Mouse (Mus musculus): ENCODE measurements around the gene Chd5.

Chd5 gene

GRCm38 (mm10) chr4:152317631-152318033 is 20.8 kb upstream of the Chd5 start:
- DNase-seq (ENCODE audit: low spot score) = no peak

GRCm38 (mm10) chr4:152318517-152319234 is 19.8 kb upstream of the Chd5 start, which contains the start of gene Rnf207:
TSS of gene Rnf207 (minus strand) at chr4:152318993.
- DNase-seq (ENCODE audit: low spot score) = peak; percentile 67

GRCm38 (mm10) chr4:152321464-152321863 is 17.0 kb upstream of the Chd5 start:
- DNase-seq (ENCODE audit: low spot score) = no peak

GRCm38 (mm10) chr4:152324641-152325562 is 13.5 kb upstream of the Chd5 start:
- DNase-seq (ENCODE audit: low spot score) = no peak

- peak; percentile 99 for DNase-seq (ENCODE audit: low spot score)
Observed at GRCm38 (mm10) chr4:152325574-152326411, 12.7 kb upstream of the Chd5 start, which contains the start of gene Rpl22. TSS of gene Rpl22 (plus strand) at chr4:152325742.

- no peak for DNase-seq (ENCODE audit: low spot score)
Observed at GRCm38 (mm10) chr4:152326543-152326942, 11.9 kb upstream of the Chd5 start.

GRCm38 (mm10) chr4:152328691-152329090 is 9.8 kb upstream of the Chd5 start:
- DNase-seq (ENCODE audit: low spot score) = peak; percentile 65

- DNase-seq (ENCODE audit: low spot score) = peak; percentile 88
Observed at GRCm38 (mm10) chr4:152332952-152333351, 5.5 kb upstream of the Chd5 start.

GRCm38 (mm10) chr4:152333587-152333986 is 4.9 kb upstream of the Chd5 start:
- no peak for DNase-seq (ENCODE audit: low spot score)

- no peak for DNase-seq (ENCODE audit: low spot score)
Observed at GRCm38 (mm10) chr4:152337772-152338171, 679 bp upstream of the Chd5 start.

- DNase-seq (ENCODE audit: low spot score) = no peak
Observed at GRCm38 (mm10) chr4:152339293-152339790, 891 bp downstream of the Chd5 start.

GRCm38 (mm10) chr4:152340584-152341284 is 2.3 kb downstream of the Chd5 start:
- no peak for DNase-seq (ENCODE audit: low spot score)

- DNase-seq (ENCODE audit: low spot score) = peak; percentile 81
Observed at GRCm38 (mm10) chr4:152343296-152343695, 4.8 kb downstream of the Chd5 start.

- DNase-seq (ENCODE audit: low spot score) = no peak
Observed at GRCm38 (mm10) chr4:152344651-152345050, 6.2 kb downstream of the Chd5 start.

GRCm38 (mm10) chr4:152345120-152345889 is 6.9 kb downstream of the Chd5 start:
- no peak for DNase-seq (ENCODE audit: low spot score)

GRCm38 (mm10) chr4:152349837-152350381 is 11.5 kb downstream of the Chd5 start:
- DNase-seq (ENCODE audit: low spot score) = peak; percentile 46

- no peak for DNase-seq (ENCODE audit: low spot score)
Observed at GRCm38 (mm10) chr4:152350722-152351421, 12.4 kb downstream of the Chd5 start.

- DNase-seq (ENCODE audit: low spot score) = peak; percentile 74
Observed at GRCm38 (mm10) chr4:152351422-152352305, 13.2 kb downstream of the Chd5 start.
